Mouse (Mus musculus) brain, adult 2 months (tissue): Measurements from ENCODE around the gene Msrb3.

ENCODE experiments used
- DNase-seq: peaks from one replicate; pipeline ENCODE4 v3.0.0; 2011; ENCODE audit warnings: low read depth, low spot score

Gene Msrb3

DNA sequence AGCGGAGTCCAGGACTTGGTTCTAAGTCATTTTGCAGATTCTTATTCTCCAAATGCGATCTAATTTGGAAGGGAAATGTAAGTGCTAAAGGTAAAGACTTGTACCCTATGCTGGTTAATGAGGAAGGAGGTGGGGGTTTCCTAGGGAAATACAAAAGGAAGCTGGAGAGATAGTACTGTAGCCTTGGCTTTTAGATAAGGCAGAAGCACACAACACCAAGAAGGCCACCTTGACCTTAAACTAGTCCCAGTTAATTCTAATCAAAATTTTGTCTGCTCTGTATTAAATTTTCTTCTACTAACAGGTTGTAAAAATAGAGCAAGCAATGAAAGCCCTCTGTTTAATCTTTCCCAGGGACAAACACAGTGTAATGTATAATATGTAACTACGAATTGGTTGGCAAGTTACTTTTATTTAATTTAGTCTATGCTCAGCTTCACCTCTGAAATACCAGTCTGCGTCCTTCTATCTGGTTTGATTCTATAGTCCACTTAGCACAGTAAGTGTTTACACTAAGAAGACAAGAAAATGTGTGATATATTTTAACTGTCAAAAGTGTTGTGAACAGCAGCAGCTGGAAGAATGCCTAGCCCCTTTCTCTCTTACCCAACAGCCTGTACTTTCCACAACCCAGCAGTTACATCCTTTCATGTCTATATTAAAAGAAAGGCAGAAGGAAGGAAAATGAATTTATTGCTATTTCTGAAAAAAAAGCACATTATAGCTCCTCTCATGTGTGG lies 87.9 kb downstream of the Msrb3 start:
- DNase-seq = no peak

DNA sequence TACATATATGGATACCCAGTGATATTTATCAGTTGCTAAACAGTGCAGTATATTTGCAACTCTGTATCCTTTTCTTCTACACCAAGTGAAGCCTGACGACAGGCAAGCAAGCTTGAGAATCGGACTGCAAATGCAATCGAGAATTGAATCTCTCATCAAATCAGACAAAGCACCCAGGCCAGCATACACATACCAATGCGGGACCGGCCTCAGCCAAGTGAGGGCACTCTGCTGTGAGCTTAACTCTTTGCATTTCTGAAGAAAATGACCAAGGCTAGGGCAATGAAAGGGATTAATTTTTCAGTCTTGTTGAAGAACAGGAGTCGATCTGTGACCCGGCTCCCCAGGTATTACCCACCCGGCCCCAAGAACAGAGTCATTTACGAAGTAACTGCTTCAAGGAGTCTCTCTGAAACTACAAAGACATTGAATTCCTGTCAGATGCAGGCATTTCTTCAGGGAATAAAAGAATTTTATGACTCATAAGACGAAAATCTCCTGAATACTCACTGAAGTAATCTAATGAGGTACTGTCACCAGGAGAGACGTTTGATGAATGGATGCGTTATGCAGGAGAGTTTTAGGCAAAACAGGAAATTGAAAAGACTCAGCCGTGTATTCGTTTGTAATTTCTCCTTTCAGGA lies 88.7 kb downstream of the Msrb3 start:
- DNase-seq = no peak

DNA sequence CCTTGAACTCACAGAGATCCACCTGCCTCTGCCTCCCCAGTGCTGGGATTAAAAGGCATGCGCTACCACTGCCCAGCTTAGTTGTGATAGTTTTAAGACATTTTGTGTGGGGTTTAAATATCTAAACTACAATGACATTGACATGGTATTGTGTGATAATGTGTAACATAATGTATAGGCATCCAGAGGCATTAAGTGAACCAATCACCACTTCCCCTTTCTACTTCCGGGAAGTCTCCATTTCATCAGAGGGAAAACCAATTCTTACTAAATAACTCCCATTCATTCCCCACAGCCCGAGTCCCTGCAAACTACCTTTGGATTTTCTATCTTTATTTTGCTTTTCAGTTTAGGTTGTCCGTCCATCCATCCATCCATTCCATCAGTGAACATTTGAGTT lies 90.7 kb downstream of the Msrb3 start:
- DNase-seq = no peak

DNA sequence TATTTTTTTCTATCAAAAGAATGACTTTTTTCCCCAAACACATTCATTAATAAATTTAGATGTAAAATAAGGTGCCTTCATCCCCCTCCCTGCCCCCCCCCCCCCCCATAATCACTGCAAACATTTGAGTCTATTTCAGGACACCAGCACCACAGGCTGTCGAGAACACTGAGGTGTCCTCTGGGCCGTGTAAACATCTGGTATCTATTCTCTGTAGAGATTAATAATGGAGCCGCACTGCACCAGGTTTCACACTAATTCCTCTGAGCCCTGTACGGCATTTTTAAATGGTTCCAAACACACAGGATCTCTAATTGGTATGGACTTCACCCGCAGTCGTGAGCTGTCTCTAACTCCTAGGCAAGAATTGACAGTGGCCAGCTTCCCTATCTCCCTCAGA lies 97.8 kb downstream of the Msrb3 start:
- DNase-seq = no peak

DNA sequence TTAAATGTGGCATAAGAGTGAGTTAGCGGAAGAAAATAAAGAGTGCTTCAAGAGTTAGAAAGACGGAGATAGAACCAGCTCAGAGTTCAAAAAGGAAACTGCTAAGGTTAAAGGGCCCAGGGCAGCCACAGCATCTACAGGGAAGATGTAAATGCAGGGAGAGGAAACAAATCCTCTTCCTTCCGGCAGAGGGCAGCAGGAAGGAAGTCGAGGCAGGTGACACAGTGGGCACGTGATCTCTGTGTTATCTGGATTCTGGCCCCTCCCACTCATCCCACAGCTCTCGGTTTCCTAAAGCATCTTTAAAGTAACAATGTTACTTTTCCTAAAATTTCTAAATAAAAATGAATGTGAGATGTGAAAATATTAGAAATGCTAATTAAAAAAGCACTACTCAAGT lies 99.4 kb downstream of the Msrb3 start:
- DNase-seq = no peak

DNA sequence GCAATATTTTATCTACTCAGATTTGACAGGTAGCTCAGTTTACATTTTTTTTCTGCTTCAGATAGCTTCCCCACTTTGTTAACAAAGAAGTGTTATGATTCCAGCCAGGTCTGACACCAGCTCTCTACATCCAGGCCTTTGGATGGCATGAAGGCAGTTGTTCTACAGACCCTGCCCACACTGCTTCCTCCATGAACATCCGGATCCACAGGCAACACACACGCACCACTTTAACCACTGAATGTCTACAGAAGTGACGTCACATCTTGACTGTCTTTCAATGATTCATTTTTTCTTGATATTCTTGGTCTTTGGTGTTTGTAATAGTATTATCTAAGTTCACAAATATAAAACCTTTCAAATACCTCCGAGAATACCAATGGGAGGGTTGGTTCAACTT lies 102.2 kb downstream of the Msrb3 start:
- DNase-seq = no peak

DNA sequence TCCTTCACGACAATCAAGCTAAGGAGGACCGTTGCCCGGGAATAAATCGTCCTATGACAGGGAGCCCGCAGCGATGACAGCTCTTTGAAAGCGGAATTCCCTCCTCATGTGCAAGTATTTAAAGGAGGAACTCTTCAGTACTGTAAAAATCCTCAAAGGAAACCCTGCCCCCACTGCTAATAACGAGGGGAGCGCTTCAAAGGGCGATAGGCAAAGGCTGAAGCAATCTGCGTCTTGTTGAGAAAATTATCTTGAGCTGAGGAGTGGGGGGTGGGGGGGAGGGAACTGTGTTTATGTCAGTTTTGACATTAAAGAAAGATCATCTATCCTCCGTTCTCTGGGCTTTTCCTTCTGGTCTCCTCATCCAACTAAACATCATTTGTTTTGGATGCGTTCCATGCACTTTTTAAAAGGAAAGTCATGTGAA lies 104.5 kb downstream of the Msrb3 start:
- no peak for DNase-seq

DNA sequence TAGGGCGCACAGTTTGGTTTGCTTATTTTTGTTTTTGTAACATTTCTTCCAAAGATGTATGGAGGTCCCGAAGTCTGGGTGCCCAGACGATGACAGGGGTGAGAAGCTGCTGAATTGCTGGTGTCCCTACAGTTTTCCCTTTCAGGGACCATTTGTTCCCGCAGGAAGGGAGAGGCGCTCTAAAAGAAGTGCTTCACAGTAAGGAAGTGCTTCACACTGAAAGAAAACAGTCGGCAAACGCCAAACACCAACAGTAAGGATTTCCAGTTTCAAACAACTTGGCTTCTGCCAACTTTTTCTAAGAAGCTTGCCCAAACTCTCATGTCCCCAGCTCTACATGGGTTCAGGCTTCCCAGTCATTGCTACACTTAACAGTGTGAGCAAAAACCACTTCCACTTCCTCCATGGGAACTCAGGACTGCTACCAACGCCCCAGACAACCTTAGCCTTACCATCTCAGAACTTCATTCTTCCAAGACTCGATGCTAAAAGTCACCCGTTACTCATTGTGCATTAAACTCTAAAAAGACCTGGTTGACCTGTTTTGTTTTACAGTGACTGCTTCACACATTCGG lies 106.6 kb downstream of the Msrb3 start:
- DNase-seq = no peak

DNA sequence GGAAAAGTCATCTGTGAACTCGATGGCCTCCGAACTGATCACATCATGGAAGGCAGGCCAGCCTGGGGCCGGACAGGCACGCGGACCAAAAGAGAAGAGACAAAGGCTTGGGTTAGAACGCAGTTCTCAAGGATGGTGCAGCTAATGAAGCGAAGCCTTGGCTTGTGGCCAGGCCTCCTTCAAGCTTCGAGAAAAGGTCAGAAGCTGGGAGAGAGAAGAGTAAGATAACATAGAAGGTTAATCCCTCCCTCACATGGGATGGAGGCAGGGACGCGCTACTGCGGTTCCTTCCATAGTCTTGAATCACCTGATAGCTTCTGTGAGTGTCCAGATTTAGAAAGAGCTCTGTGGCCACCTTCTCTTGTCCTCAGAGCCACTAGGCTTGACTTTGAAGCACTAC lies 107.5 kb downstream of the Msrb3 start:
- no peak for DNase-seq

DNA sequence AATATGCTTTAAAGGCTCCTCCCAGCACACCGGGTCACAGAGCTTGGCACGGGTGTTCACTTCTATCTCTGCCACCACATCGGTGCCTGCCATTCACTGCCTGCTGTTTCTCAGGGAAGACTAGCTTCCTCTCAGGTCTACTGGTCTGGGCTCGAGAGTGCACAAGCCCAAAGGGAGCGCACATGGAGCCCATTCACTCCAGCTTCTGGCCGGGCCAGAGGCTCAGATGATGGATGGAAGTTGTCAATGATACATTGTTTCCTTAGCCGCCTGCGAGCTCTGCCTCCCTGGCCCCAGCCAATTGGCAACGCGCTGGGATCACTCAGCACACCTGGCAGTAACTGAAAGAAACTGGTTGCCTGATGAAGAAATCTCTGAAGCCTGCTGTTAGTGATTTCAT lies 111.7 kb downstream of the Msrb3 start:
- DNase-seq = no peak

DNA sequence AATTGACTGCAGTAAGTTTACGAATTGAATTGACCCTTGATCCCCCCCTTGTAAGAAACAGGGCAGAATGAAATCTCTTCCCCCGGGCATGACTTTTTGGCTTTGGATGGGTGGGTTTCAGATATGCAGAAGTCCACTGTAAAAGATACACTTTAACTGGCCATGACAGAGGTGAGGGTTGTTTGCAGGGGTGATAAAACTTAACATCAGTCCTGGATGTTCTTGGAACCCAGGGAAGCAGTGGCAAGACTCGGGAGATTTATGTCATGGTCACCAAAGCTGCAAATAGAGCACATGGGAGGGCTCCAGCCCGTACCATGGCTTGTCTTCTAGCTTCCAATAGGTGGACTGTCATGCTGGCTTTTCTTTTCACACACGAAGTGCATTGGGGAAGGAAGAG lies 114.4 kb downstream of the Msrb3 start:
- no peak for DNase-seq

DNA sequence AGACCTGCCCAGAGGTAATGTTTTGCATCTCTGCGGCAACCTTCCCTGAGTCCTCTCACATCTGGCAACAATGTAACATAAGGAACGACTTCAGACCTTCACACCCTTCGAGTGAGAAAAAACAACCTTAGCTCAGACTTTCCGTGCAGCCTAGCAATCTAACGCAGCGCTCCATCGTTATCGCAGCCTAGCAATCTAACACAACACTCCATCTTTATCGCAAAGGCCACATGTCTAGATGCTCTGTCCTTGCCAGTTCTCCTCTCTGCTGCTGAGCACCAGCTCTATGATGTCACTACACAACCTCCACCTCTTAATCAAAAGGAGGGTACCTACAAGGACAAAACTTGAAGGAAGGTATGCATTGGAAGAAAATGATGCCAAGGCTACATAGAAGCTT lies 115.5 kb downstream of the Msrb3 start:
- DNase-seq = no peak

DNA sequence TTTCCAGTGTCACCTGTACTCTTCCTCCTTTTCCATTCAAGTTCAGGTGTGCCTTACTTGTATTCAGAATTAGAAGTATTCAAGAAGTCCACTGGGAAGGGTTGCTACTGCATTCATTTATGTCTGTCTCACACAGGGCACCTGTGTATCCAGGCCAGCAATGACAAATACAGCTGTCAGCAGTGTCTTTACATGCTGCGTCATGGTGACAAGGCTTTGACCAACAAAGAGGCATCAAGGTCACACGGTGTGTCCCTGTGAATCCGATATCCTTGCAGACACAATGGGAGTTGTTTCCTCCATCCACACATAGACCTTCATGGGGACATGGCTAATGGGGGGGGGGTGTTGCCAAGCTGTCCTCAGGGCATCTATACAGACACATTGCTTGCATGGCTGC lies 121.4 kb downstream of the Msrb3 start:
- DNase-seq = no peak

DNA sequence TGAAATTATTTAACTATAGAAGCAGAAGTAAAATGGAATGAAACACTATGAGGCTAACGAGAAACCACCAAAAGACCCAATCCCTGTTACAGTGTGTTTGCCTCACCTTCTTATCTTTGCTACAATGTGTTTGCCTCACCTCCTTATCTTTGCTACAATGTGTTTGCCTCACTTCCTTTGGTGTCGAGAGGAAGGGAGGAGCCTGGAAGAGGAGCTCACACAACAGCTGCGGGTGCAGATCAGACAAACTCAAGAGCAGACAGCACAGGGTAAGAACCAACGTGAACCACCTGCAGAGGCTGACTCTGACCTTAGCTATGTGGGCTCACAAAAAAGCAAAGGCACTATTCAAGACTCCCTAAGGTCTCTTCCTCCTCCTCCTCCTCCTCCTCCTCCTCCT lies 123.5 kb downstream of the Msrb3 start:
- DNase-seq = no peak

DNA sequence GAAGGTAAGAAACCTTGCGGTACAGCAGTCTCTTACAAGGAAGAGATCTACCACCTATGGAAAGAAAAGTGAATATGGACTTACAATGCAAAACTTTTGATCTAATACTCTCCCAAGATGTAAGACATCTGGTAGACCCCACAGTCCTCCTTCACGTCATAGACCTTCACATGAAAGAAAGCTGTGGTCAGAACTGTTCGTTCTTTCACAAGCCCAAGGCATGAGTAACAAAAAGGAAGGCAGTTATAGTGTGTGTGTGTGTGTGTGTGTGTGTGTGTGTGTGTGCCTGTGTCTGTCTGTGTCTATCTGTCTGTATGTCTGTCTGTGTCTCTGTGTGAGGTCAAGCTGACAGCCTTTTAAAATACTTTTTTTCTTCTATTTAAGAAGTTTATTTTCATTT lies 131.5 kb downstream of the Msrb3 start:
- DNase-seq = no peak

DNA sequence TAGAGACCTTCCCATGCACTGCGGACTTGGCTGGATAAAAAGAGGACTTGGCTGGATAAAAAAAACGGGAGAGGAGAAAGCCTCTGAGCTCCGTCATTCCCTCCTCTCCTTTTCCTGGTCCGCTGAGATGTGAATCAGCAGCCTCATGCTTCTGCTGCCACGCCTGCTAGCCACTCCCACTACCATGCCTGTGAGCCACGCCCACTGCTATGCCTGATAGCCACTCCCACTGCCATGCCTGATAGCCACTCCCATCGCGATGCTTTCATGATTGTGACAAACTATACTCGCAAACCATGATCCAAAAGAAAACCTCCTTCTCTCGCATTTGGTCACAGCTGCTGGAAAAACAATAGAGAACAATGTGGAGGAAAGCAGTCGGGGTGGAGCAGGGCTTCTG lies 133.5 kb downstream of the Msrb3 start:
- DNase-seq = no peak

DNA sequence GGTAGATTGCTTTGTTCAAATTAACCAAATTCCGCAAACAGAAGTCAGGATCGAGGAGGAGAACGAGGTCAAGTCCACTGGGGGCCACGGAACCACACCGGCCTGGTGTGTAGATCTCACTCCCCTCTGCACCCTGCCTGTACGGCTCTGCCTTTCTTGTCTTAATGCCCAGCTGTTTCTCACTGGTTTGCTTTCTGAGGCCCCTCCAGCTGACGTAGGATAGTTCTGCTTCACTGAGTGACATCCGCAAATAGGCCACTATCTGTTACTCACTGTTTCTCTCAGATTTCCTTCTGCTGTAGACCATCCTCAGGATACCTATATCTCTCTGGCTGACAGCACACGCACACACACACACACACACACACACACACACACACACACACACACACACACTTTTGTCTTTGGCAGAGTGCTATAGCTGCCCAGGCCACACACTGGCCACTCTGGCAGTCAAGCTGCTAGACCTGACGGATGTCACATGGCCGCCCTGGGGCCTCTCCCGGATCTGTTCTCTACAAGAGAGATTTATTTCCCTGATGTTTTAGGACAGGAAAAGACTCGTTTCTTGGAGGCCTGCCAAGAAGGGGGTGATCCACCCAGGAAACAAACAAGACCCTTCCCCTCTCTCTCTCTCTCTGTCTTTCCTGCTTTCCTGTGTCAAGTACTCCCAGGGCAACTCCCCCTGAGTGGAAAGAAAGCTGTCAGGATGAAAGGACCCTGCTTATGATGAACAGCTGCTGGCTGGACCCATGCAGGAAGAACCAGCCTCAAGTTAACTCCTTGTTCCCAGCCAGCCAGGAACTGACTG lies 135.0 kb downstream of the Msrb3 start:
- DNase-seq = no peak

DNA sequence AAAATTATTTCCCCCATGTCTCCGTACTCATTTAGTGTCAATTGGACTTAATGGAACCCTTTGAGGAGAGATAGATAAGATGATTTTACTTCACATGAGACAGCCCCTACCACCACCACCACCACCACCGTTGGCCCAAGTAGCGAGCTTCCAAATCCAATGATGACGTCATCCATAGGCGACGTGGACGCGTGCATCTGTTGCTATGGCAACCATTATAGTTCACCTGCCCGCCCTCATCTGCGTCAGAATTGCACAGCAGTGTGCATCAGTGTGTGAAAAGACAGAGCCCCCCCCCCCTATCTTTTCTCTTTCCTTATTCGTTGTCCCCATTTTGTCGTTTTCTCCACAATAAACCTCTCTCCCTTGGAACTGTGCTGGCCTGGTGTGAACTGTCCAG lies 135.9 kb downstream of the Msrb3 start:
- no peak for DNase-seq

DNA sequence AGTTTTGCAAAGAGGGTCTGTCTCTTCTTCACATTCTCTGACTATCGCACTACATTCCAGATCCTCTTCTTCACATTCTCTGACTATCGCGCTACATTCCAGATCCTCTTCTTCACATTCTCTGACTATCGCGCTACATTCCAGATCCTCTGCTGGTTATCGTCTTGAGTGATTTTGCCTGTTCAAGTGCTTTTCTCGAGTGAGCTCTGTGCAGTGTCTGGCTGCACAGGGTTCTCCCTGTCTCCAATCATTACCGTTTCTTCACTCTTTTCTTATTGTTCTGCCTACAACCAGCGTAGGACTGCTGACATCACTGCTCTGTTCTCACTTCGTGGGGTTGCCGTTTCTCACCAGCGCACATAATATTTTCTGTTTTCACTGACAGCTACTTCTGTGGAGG lies 138.2 kb downstream of the Msrb3 start:
- DNase-seq = no peak

DNA sequence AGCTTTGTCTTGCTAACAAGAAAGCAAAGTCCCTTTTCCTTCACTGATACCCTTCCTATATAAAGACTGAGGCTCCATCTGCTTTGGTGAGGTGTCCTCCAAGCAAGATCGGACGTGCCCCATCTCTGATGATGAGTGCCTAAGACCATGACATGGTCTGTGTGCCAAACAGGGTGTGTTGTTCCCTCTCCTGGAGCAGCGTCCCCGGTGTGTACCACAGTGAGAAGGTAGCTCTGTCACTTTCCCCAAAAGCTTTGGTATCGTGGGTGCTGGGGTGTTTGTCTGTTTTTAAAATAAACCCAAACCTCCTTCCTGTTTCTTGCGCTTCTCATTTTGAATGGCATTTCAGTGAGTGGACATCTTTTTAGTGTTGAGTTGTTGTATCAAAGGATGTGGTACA lies 139.0 kb downstream of the Msrb3 start:
- no peak for DNase-seq

DNA sequence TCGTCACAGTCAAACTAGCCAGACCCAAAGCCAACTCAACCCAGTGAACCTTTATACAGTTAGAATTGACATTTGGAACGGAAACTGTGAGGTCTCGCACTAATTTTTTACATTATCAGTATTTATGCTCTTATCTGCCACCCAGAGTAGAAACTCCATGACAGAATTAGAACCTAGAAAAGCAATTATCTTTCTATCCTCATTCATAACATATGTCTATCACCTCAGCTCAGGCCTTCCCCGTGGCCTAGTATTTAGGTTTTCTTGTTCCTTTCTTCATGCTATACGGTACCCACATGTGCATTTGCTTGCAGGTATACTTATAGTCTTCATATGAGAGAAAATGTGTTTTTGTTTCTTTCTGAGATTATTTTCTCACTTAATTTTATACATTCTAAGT lies 146.4 kb downstream of the Msrb3 start:
- DNase-seq = no peak

DNA sequence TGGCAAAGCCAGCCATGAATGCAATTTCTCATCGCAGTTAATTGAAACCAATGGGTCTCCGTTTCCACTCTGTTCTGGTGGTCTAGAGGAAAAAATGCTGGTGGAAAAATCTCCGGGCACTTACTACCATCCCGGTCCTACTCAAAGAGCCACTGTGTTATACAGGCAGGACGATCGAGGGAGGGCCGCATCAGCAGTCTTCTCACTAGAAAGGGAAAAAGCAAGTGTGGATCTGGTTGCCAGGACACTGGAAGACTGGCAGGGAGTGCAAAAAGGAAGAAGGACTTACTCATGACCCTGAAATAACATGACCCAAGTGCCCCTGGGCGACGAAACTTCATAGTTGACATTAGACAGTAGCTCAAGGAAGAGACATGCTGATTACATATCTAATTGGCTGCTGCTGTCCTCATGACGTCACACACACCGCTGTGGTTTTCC lies 147.1 kb downstream of the Msrb3 start:
- no peak for DNase-seq
